Mouse (Mus musculus) left cerebral cortex, adult 2 months (tissue): Measurements from ENCODE around the gene Trim68. TPM values are rescaled to one million over a fixed set of nuclear protein-coding genes. Genes with fewer than 3 reads are reported as not detected.

Experiments
- DNase-seq, 2 experiments: peaks; one replicate each; pipeline ENCODE4 v3.0.0; 2021 to 2022; ENCODE audit warnings: low spot score in 2 of 2, mixed read lengths in 1 of 2; ENCODE audit errors: extremely low spot score in 1 of 2
- H3K27ac ChIP-seq: fragments of 200-600 bp; 2 replicates; pipeline ENCODE4 v1.8.1; 2022
- H3K4me3 ChIP-seq: fragments of 200-600 bp; 2 replicates; pipeline ENCODE4 v1.8.1; 2022
- CTCF ChIP-seq: fragments of 200-600 bp; IDR thresholded peaks from 2 replicates; pipeline ENCODE4 v1.8.1; 2022; ENCODE audit warnings: antibody characterized with exemption, mild to moderate bottlenecking, moderate library complexity
- intact Hi-C: fragments of 180-260 bp; cut with DNase I; formaldehyde crosslinking; loops from one replicate; pipeline ENCODE4 v1.15.1; 2025
- total RNA-seq, 2 experiments: library from RNA; stranded (reverse); gene quantifications; 2 replicates each; pipeline ENCODE4 v1.2.3; 2021

Trim68 gene
- total RNA-seq, 2 experiments from 2014 or later, result 4.9 to 6.2 TPM

DNA sequence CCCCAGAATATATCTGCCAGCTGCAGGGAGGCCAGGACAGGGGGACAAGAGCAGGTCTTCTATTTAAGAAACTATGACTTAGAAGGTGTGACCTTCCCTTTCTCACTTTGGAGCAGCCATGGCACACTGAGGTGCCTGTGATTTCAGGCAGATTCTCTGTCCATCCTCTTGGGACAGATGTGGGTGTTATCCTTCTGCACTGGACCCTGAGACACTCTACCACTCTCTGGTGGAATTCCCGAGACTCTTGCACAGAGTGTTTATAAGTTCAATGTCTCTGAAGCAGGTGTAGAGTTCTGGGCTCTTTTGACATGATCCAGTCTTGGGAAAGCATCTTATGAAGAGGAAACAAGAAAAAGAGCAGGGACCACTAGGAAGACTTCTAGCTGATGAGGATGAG lies 49.0 kb downstream of the Trim68 start, which contains the start of gene Olfr554:
Olfr554 (plus strand) TSS at position 301 of the 400 bp plus-strand sequence.
- intact Hi-C loops, result no loop called here

DNA sequence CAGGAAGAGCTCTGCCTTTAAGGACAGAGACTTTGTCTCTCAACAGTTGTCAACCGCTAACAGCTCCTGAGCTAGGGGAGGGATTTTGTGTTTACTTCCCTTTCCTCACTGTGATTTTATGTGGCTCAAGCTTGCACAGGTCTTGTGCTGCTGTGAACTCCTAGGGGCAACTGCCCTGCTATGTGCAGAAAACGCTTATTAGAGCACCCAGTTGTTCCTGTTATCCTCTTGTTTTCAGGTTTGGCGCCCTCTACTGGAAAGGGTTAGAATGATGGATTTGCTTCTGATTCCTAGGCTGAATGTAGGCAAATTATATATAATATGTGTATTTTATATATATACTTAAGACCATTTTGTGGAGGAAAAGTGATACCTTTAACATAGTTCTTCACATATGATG lies 50.5 kb downstream of the Trim68 start:
- peak; percentile 59 for TF ChIP-seq CTCF
- H3K27ac ChIP-seq, result no peak overlapping the region
- no peak overlapping the region for H3K4me3 ChIP-seq
- intact Hi-C loops, result loop anchor here (1.0 kb wide), 1 partner anchor 123 kb away; no protein-coding TSS in a partner anchor
- peak in 1 of 2 experiments; percentile 18 for DNase-seq

More for the DNA sequence above, 49.0 kb downstream of the Trim68 start, which contains the start of gene Olfr554:
- H3K27ac ChIP-seq, result no peak within 1 kb of the TSS
- DNase-seq, result no peak
- no peak for TF ChIP-seq CTCF
- no peak within 1 kb of the TSS for H3K4me3 ChIP-seq

Other genes starting within 250 kb of the Trim68 start
- 10 to 100 TPM; 10.4 to 12.3 TPM for gene Rrm1, start 245.6 kb downstream of the Trim68 start, total RNA-seq
- not detected for gene Olfr543, start 205.6 kb downstream of the Trim68 start, total RNA-seq
- not detected for gene Olfr544, start 199.0 kb downstream of the Trim68 start, total RNA-seq
- gene Olfr545, start 187.8 kb downstream of the Trim68 start, total RNA-seq, result not detected
- not detected for gene Olfr547, start 152.6 kb downstream of the Trim68 start, total RNA-seq
- gene Olfr548-ps1, start 146.4 kb downstream of the Trim68 start, total RNA-seq, result not detected
- not detected for gene Olfr549, start 137.5 kb downstream of the Trim68 start, total RNA-seq
- gene Trim21, start 121.8 kb downstream of the Trim68 start, total RNA-seq, result 1 to 10 TPM; 2.7 to 4.0 TPM
- under 1 TPM; 0.25 to 0.42 TPM for gene Olfr550, start 115.9 kb downstream of the Trim68 start, total RNA-seq
- not detected for gene Olfr551, start 95.4 kb downstream of the Trim68 start, total RNA-seq
- under 1 TPM in 1 of 2 experiments, not detected in 1; 0.07 TPM for gene Olfr552, start 89.6 kb downstream of the Trim68 start, total RNA-seq
- not detected for gene Olfr553, start 69.1 kb downstream of the Trim68 start, total RNA-seq
- gene Olfr554, start 48.9 kb downstream of the Trim68 start, total RNA-seq, result not detected
- gene Olfr555, start 28.5 kb downstream of the Trim68 start, total RNA-seq, result not detected
- gene Olfr556, start 22.4 kb downstream of the Trim68 start, total RNA-seq, result not detected
- under 1 TPM in 1 of 2 experiments, not detected in 1; 0.21 TPM for gene Olfr557, start 8.6 kb upstream of the Trim68 start, total RNA-seq
- under 1 TPM; 0.21 to 0.25 TPM for gene Olfr558, start 14.9 kb upstream of the Trim68 start, total RNA-seq
- gene Olfr33, start 31.7 kb upstream of the Trim68 start, total RNA-seq, result not detected
- not detected for gene Olfr559, start 40.2 kb upstream of the Trim68 start, total RNA-seq
- gene Olfr560, start 72.0 kb upstream of the Trim68 start, total RNA-seq, result under 1 TPM in 1 of 2 experiments, not detected in 1; 0.16 TPM
- 1 to 10 TPM in 1 of 2 experiments, under 1 TPM in 1; 0.88 to 1.0 TPM for gene Olfr78, start 72.1 kb upstream of the Trim68 start, total RNA-seq
- not detected for gene Olfr561, start 83.9 kb upstream of the Trim68 start, total RNA-seq
- not detected for gene Olfr564, start 116.2 kb upstream of the Trim68 start, total RNA-seq
- not detected for gene Olfr566, start 171.4 kb upstream of the Trim68 start, total RNA-seq
- gene Olfr568, start 189.8 kb upstream of the Trim68 start, total RNA-seq, result not detected
- gene Olfr569, start 203.6 kb upstream of the Trim68 start, total RNA-seq, result not detected
- not detected for gene Olfr570, start 207.2 kb upstream of the Trim68 start, total RNA-seq
- not detected for gene Olfr571, start 230.2 kb upstream of the Trim68 start, total RNA-seq
- gene Olfr572, start 237.1 kb upstream of the Trim68 start, total RNA-seq, result not detected